Mouse (Mus musculus) monocyte, adult 2 months (primary cell): ENCODE results near the gene Trrap.

Experiments used
- DNase-seq, 2 experiments: peaks; one replicate each; pipeline ENCODE4 v3.0.0; 2022; ENCODE audit warnings: low spot score in 2 of 2, low read depth in 1 of 2

Trrap gene

GRCm38 (mm10) chr5:144780654-144781053 is 13.1 kb downstream of the Trrap start:
- DNase-seq = no peak

DNA sequence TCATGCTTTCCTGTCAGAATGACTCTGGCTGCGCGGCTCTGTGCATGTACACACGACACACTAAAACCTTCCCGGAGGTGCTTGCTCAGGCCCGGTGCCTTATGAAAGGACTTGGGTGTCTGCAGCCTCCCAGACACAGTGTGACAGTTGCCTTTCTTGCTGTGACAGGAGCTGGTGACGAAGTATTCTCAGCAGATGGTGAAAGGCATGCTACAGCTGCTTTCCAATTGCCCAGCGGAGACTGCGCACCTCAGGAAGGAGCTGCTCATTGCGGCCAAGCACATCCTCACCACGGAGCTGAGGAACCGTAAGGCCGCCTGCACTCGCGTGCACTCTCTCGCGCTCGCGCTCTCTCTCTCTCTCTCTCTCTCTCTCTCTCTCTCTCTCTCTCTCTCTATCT is 18.9 kb downstream of the Trrap start:
- DNase-seq = no peak

GRCm38 (mm10) chr5:144793374-144793773 is 25.8 kb downstream of the Trrap start:
- DNase-seq = no peak

- DNase-seq = no peak
Measured at GRCm38 (mm10) chr5:144794687-144795086, 27.2 kb downstream of the Trrap start.

DNA sequence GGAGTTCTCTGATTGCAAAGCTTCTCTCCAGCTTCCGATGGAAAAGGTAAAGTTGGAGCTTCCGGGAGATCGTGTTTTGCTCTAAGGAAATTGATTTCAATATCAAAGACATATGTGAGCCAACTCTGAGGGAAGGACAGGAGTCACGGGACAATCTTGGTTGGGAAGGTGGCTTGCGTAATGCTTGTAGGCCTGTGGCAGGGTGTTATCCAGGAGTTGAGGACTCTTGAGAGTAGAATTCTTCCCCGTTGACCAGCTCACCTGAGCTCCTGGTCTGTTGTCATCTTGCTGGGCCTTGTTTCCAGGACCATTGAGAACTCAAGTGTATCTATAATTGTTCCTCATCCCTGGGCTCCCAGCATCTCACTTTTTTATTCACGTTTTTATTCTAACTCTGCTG is 29.6 kb downstream of the Trrap start:
- DNase-seq = no peak

- no peak for DNase-seq
Measured at GRCm38 (mm10) chr5:144803066-144803465, 35.5 kb downstream of the Trrap start.

DNA sequence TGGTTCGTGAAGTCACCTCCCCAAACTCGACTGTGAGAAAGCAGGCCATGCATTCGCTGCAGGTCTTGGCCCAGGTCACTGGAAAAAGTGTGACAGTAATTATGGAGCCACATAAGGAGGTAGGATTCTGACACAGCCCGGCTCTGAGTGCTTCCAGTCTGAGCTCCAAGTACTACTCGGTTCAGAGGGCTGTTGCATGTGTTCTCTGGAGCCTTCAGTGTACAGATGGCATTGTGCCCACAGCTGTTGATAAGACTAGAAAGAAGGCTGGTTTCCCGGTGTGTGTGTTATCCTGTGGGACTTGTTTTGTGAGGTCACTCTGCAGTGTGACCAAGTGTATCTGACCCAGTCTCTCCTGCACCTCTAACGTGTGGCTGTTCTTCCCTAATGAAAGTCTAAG is 36.6 kb downstream of the Trrap start:
- no peak for DNase-seq

DNA sequence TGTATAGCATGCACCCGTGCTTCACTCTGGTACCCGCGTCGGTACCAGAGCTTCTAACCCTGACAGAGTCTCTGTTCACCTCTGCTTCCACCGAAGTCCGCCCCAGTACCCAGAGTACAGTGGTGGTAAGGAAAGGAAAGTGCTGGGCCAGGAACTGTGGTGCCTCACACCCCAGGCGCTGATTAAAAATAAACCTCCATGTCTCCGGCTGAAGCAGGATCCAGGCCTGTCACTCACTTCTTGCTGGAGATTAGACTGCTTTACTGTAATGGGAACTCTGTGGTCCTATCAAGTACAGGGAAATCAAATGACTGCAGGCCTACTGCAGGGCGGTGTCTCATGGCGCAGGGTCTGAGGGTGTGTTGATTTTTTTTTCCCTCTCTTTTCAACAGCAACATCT is 39.4 kb downstream of the Trrap start:
- DNase-seq = no peak

GRCm38 (mm10) chr5:144828365-144829102 is 61.0 kb downstream of the Trrap start:
- DNase-seq = no peak

DNA sequence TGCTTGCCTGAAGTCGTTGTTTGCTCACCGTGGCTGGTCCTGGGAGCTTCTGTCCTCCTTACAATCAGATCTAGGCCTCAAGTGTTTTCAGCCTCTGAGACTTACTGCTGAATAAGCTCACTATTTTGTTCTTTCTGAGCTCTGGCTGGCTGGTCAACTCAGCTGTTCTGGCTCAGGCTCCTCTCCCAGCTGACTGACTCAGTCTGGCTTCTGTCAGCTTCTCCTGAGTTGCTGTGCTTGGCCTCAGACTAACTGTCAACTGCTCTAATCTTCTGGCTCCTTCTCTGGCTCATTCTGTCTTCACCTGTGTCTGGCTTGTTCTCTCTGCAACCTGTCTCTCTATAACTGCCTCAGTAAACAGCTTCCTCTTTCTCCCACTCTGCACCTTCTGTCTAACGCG is 62.1 kb downstream of the Trrap start:
- DNase-seq = no peak

GRCm38 (mm10) chr5:144831840-144832469 is 64.4 kb downstream of the Trrap start:
- DNase-seq = no peak

- DNase-seq = no peak
Measured at GRCm38 (mm10) chr5:144836100-144836499, 68.6 kb downstream of the Trrap start.

DNA sequence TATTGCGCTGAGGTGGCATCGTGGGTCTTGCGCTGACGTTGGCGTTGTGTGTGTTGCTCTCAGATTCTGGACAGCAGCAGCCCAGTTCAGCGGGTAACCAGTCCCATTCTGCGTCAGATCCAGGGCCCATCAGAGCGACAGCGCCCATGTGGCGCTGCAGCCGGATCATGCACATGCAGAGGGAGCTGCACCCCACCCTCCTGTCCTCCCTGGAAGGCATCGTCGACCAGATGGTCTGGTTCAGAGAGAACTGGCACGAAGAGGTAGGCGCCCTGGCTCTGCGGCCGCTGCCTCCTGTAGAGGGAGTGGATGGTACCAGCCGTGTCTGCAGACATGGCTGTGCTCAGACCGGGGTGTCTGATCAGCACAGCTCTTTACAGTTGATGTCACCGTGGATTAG is 77.8 kb downstream of the Trrap start:
- no peak for DNase-seq

- no peak for DNase-seq
Measured at GRCm38 (mm10) chr5:144848735-144849134, 81.2 kb downstream of the Trrap start.

DNA sequence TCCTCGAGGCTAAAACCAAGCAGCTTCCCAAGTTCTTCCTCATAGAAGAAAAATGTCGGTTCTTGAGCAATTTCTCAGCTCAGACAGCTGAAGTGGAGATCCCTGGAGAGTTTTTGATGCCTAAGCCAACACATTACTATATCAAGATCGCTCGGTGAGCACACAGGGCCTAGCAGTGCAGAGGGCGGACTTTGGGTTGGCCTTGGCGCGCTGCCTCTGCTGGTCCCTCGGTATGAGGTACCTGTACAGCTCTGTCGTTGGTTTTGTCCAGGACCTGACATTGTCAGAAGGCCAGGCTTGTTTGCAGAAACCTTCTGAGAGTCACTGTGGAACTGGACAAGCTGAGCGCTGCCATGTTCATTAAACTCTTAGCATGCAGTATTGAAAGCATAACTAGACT is 82.4 kb downstream of the Trrap start:
- no peak for DNase-seq

DNA sequence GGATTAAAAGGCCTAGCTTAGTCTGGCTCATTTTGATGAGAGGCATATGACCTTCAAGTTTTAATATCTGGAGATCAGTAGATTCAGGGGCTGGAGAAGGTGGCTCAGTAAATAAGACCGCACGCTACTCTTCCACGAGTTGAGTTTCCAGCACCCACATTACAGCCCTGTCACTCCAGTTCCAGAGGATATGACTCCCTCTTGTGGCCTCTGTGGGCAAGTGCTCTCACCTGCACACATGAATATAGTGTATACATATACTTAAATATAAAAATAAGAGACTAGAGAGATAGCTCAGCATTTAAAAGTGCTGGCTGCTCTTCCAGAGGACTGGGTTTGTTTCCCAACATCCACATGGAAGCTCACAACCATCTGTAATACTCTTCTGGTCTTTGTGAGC is 84.3 kb downstream of the Trrap start:
- DNase-seq = no peak

GRCm38 (mm10) chr5:144853931-144854330 is 86.4 kb downstream of the Trrap start:
- no peak for DNase-seq

- no peak for DNase-seq
Measured at GRCm38 (mm10) chr5:144855936-144856335, 88.4 kb downstream of the Trrap start.

DNA sequence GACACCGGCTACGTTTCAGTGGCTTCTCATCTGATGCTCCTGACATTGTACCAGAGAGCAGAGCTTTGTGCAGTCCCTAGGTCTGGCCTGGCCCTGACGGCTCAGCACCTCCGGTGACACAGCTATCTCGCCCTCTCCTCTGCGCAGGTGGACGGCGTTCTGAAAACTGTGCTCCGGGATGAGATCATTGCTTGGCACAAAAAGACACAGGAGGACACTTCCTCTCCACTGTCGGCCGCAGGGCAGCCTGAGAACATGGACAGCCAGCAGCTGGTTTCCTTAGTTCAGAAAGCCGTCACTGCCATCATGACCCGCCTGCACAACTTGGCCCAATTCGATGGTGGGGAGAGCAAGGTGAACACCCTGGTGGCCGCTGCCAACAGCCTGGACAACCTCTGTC is 91.0 kb downstream of the Trrap start:
- no peak for DNase-seq

DNA sequence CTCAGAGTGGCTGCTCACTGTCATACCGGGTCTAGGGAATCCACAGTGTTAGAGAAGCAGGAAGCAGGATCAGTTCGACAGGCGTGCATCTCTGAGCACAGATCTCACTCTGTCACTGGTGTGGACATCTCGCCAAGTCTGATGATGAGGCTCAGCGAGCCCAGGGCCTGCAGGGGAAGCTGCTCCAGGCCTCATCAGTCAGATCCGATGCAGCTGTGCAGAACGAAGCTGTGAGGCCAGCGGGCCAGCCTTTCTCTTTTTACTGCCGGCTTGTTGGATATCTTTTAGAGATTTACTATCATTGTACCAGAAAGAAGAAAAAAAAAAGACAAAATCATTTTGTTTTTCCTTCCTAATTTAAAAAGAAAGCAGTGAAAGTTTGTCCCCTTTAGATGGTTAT is 91.8 kb downstream of the Trrap start:
- no peak for DNase-seq

DNA sequence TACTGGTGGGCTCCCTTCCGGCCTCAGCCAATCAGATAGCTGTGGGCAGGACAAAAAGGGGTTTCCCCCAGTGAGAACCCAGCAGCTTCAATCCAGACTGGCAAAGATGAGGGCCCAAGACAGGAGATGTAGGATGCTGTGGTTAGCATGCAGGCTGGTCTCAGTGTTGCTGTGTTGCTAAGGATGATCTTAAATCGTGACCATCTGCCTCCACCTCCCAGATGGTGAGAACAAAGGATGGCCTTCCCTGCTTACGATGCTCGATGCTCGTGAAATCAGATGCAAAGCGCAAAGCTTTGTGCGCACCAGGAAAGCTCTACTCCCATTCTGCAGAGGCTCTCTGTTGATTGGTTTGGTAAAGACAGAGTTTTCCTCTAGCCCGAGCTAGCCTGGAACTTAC is 93.4 kb downstream of the Trrap start:
- no peak for DNase-seq

GRCm38 (mm10) chr5:144866923-144867322 is 99.4 kb downstream of the Trrap start:
- no peak for DNase-seq

GRCm38 (mm10) chr5:144869466-144869865 is 101.9 kb downstream of the Trrap start:
- DNase-seq = no peak
